Mouse (Mus musculus) kidney, embryonic 14.5 days (tissue): Measurements from ENCODE around the gene Nsun2. TPM values are rescaled to one million over a fixed set of nuclear protein-coding genes. Genes with fewer than 3 reads are reported as not detected.

Source experiments
- ATAC-seq: fragments of 200-750 bp; cut with Nextera tagmentation; 2 replicates; pipeline ENCODE4 v1.8.0; 2017; ENCODE audit warnings: moderate number of reproducible peaks, mild to moderate bottlenecking, moderate TSS enrichment, moderate library complexity; ENCODE audit not compliant: low FRiP score, low TSS enrichment
- H3K27ac ChIP-seq: fragments of 300-500 bp; sonication (generic); 2 replicates; pipeline ENCODE4 v1.5.1; 2014; ENCODE audit warnings: low read depth, mild to moderate bottlenecking, low read length, moderate library complexity, mixed read lengths
- H3K27me3 ChIP-seq: fragments of 300-500 bp; sonication (generic); 2 replicates; pipeline ENCODE4 v1.6.1; 2014; ENCODE audit warnings: mild to moderate bottlenecking, low read length; ENCODE audit not compliant: control insufficient read depth, insufficient read depth
- H3K36me3 ChIP-seq: fragments of 300-500 bp; sonication (generic); 2 replicates; pipeline ENCODE4 v1.6.1; 2014; ENCODE audit warnings: low read length, mixed read lengths; ENCODE audit not compliant: control insufficient read depth, insufficient read depth
- H3K4me1 ChIP-seq: fragments of 300-500 bp; sonication (generic); 2 replicates; pipeline ENCODE4 v1.6.1; 2014; ENCODE audit warnings: low read length, mixed read lengths; ENCODE audit not compliant: control insufficient read depth, insufficient read depth
- H3K4me2 ChIP-seq: fragments of 300-500 bp; sonication (generic); replicated peaks from 2 replicates; pipeline ENCODE4 v1.6.1; 2014; ENCODE audit warnings: low read depth, mild to moderate bottlenecking, low read length
- H3K4me3 ChIP-seq: fragments of 300-500 bp; sonication (generic); 2 replicates; pipeline ENCODE4 v1.5.1; 2014; ENCODE audit warnings: mild to moderate bottlenecking, low read length
- H3K9ac ChIP-seq: fragments of 300-500 bp; sonication (generic); 2 replicates; pipeline ENCODE4 v1.6.1; 2014; ENCODE audit warnings: low read depth, mild to moderate bottlenecking, low read length, moderate library complexity
- H3K9me3 ChIP-seq: fragments of 300-500 bp; sonication (generic); 2 replicates; pipeline ENCODE4 v1.6.1; 2016; ENCODE audit warnings: low read length; ENCODE audit not compliant: control insufficient read depth
- WGBS: fragments of 180-500 bp; shearing (Covaris S2); extraction: QIAGEN DNeasy Blood & Tissue Kit; methylation state at CpG from one replicate; pipeline ENCODE4 v1.1.7; 2014; 5-methylcytosine and 5-hydroxymethylcytosine counted together
- polyA plus RNA-seq: library from polyadenylated mRNA; unstranded; fragments of >200 nt; fragmentation: Nextera tagmentation; extraction: Ambion mirVana; gene quantifications from 2 replicates; pipeline ENCODE4 v1.2.1, GENCODE M21; 2014

The Nsun2 gene
- polyA plus RNA-seq, 1 experiment from 2014 or later, result 142 TPM

DNA sequence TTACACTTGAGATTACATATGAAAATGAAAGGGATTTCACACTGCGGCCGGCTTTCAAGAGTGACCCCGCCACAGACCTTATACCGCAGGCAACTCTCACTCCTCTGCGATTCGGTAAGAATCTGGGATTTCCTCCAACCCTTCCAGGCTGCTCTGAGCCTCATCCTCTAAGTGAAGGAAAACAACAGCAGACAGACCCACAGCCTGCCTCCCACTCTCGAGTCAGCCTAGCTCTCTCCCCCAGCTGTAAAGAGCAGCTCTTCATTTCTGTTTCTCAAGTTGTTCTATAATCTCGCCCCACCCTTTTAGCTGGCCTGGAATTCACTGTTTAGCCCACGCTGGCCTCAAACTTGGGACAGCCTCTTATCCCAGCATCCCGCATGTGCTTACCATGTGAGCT lies 8.2 kb downstream of the Nsun2 start:
- Histone ChIP-seq H3K9ac (no peak overlapping the region), H3K4me2 (no peak overlapping the region), H3K4me3 (no peak overlapping the region), H3K9me3 (no peaks in the 10 kb centered on the region), H3K27ac (no peak overlapping the region; the same call in 1 of the 2 replicates), H3K36me3 (no peaks in the 10 kb centered on the region), H3K4me1 (0 out of 2 replicates have a peak, but pooled peaks cover 16% of the 10 kb centered on the region), H3K27me3 (no peaks in the 10 kb centered on the region)
- 47% methylated on average over 10 of the region's 10 CpGs for WGBS
- ATAC-seq, result 0 out of 2 replicates have a peak, but pooled peaks have one; percentile 26

DNA sequence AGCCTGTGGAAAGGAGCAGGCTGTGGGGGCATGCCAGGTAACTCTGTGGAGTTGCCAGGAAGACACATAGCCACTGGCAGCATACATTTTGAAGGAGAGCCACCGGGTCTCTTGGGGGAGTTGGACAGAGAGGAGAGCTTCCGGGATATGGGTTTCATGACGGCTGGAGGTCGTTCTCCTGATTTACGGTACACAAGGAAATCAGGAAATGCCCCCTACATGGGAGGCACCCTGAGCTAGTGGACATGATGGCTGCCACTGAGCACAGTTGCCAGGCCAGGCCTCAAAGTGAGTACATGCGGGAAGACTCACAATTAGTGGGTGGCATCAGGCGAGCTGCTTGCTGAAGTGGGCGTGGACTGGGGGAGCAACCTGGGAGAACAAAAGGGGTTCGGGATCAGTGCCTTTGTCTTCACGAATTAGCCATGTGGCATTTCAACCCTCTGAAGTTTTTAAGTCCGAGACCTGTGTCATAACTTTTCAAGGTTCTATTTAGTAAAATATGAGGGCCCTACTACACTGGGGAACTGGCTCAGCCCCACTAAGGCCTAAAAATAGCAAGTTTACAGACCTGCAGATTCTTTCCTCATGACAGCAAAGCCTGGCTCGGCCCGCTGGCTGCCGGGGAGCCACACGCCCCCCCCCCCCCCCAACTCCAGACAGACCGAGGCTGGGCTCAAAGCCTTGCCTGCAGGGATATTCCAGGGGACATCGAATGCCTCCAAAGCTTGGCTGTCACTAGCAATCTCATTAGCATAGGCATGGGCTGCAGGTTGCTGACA lies 9.2 kb downstream of the Nsun2 start:
- no peak for ATAC-seq
- Histone ChIP-seq H3K4me2 (no peak overlapping the region), H3K36me3 (no peaks in the 10 kb centered on the region), H3K27me3 (no peaks in the 10 kb centered on the region), H3K9ac (no peak overlapping the region), H3K4me3 (no peak overlapping the region), H3K4me1 (0 out of 2 replicates have a peak, but pooled peaks cover 16% of the 10 kb centered on the region), H3K27ac (no peak overlapping the region), H3K9me3 (no peaks in the 10 kb centered on the region)
- 30% methylated on average over 17 of the region's 17 CpGs for WGBS

DNA sequence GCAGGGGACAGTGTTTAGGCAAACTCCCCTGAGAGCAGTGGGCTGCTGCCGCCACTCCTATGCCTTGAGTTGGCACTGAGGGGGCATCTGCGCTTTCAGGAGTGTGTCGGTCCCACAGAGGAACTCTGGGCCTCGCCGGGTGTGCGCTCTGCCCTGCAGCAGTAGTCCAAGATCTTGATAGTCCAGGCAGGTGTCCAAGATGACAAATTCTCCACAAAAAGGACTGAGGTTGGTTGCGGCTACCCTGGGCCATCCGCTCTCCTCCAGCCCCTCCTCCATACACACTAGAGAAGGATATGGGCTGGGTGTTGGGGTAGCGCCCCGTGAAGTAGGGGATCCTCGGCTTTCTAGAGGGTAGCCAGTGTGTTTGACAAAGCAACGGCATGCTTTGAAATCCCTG lies 10.0 kb downstream of the Nsun2 start:
- Histone ChIP-seq H3K4me1 (0 out of 2 replicates have a peak, but pooled peaks cover 16% of the 10 kb centered on the region), H3K4me2 (peak overlapping the region; percentile 27), H3K9ac (peak overlapping the region; percentile 31; the same call in 1 of the 2 replicates), H3K36me3 (no peaks in the 10 kb centered on the region), H3K9me3 (no peaks in the 10 kb centered on the region), H3K27ac (no peak overlapping the region), H3K4me3 (peak overlapping the region; percentile 12), H3K27me3 (no peaks in the 10 kb centered on the region)
- WGBS, result 49% methylated on average over 12 of the region's 12 CpGs
- peak; percentile 30; the same call in 1 of the 2 replicates for ATAC-seq

DNA sequence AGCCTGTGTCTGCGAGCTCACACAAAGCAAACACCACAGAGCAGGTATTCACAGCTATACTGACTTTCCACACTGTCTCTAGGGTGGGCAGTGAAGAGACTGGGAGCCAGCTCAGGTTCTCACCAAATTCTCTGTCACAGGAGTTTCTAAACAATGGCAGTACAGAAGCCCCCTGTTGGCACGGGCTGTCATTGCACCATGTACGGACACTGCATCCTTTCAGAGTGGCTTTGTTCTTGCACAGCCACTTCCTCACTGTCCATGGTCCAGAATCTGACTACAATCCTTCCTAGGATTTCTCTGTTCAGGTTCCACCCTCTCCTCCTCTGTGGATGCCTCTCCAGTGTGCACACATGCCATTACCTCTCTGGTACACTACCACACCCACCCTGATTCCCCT lies 11.5 kb downstream of the Nsun2 start:
- Histone ChIP-seq H3K27ac (no peak overlapping the region), H3K4me1 (0 out of 2 replicates have a peak, but pooled peaks cover 16% of the 10 kb centered on the region), H3K9ac (no peak overlapping the region), H3K9me3 (no peaks in the 10 kb centered on the region), H3K36me3 (no peaks in the 10 kb centered on the region), H3K4me2 (no peak overlapping the region), H3K4me3 (no peak overlapping the region), H3K27me3 (no peaks in the 10 kb centered on the region)
- WGBS, result 32% methylated on average over 3 of the region's 3 CpGs
- peak; percentile 25; the same call in 1 of the 2 replicates for ATAC-seq

DNA sequence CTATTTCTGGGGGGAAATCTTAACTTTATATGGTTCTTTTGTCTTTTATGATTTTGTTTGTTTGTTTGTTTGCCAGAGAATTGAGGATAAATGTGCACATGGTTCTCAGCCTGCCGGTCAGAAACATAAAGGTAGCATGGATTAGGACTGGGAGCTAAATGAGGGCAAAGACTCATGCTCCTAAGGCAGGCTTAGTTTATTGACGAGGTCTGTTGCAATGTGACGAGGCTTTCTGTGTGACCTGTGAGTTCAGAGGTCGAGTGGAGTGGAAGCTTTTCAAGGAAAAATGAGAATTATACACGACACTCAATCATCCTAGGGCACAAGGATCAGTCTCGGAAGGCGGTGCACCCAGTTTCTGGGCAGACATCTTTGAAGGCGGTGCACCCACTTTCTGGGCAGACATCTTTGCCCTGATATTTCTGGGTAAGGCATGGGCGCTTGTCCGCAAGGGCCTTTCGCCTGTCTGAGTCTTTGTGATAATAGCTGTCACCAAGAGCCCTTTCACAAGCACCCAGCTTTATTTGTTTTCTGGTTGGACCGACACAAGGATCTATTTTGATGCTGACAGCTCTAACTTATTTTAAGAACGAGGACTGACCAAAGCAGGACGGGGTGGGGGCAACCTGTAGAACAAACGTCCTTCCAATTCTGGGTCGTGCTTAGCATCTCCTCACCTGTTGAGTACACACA lies 14.1 kb downstream of the Nsun2 start:
- Histone ChIP-seq H3K36me3 (no peaks in the 10 kb centered on the region), H3K4me3 (no peak overlapping the region), H3K27me3 (no peaks in the 10 kb centered on the region), H3K4me1 (0 out of 2 replicates have a peak, but pooled peaks cover 11% of the 10 kb centered on the region), H3K4me2 (no peak overlapping the region), H3K9me3 (no peaks in the 10 kb centered on the region), H3K27ac (no peak overlapping the region), H3K9ac (no peak overlapping the region)
- no peak for ATAC-seq
- 74% methylated on average over 16 of the region's 16 CpGs for WGBS

DNA sequence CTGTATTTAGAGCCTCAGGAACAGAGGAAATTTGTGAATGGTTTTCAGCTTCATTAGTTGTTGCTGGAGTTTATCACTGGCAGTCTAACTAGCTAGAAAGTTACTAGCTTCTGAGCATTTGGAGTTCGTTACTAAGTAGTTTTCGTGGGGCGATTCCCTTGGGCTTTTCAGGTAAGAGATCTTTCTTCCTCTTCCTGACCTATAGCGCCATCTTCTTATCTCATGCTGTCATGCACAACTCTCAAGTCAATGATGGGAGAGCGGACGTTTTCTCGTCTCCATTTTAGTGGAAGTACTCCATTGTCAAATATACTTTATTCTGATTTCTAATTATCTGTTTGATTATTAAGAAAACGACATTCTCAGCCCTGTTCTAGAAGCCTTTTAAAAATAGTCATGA lies 16.4 kb downstream of the Nsun2 start:
- Histone ChIP-seq H3K9me3 (no peaks in the 10 kb centered on the region), H3K4me3 (no peak overlapping the region), H3K4me2 (no peak overlapping the region), H3K4me1 (no peaks in the 10 kb centered on the region), H3K36me3 (no peaks in the 10 kb centered on the region), H3K27ac (no peak overlapping the region), H3K9ac (no peak overlapping the region), H3K27me3 (no peaks in the 10 kb centered on the region)
- 53% methylated on average over 8 of the region's 8 CpGs for WGBS
- no peak for ATAC-seq

DNA sequence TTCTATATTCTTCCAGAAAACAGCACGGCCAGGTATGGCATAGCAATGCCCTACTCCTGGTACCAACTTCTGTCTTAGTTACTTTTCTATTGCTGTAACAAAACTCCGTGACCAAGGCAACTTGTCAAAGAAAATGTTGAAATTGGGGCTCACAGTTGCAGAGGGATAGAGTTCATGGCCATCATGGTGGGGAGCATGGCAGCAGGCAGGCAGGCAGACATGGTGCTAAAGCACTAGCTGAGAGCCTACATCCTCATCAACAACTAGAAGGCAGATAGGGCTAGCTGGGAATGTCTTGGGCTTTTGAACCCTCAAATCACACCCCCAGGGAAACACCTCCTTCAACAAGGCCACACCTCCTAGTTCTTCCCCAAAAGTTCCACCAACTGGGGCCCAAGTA lies 17.3 kb downstream of the Nsun2 start:
- H3K4me3 ChIP-seq, result no peak overlapping the region
- 81% methylated on average over 2 of the region's 2 CpGs for WGBS
- no peak for ATAC-seq
- no peaks in the 10 kb centered on the region for H3K9me3 ChIP-seq
- H3K9ac ChIP-seq, result no peak overlapping the region
- H3K27ac ChIP-seq, result no peak overlapping the region
- H3K36me3 ChIP-seq, result no peaks in the 10 kb centered on the region
- no peak overlapping the region for H3K4me2 ChIP-seq
- no peaks in the 10 kb centered on the region for H3K27me3 ChIP-seq
- no peaks in the 10 kb centered on the region for H3K4me1 ChIP-seq

DNA sequence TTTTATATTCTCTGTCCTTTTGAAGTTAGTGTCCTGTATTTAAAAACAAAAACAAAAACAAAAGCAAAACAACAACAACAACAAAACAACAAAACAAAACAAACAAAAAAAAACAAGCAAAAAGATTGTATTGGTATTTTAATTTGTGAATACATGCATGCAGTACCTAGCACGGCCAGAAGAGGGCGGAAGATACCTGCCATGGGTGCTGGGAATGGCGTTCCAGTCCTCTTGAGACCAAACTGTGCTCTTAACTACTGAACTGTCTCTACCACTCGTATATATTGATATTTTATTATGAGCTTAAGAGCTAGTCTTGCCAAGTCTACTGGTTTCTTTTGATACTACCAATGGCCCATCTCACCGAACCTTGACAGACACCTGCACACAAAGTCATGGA lies 19.5 kb downstream of the Nsun2 start:
- no peaks in the 10 kb centered on the region for H3K9me3 ChIP-seq
- H3K36me3 ChIP-seq, result no peaks in the 10 kb centered on the region
- H3K27me3 ChIP-seq, result no peaks in the 10 kb centered on the region
- H3K4me3 ChIP-seq, result no peak overlapping the region
- H3K27ac ChIP-seq, result no peak overlapping the region
- no peak overlapping the region for H3K9ac ChIP-seq
- H3K4me1 ChIP-seq, result no peaks in the 10 kb centered on the region
- 18% methylated on average over 5 of the region's 5 CpGs for WGBS
- ATAC-seq, result no peak
- no peak overlapping the region for H3K4me2 ChIP-seq

DNA sequence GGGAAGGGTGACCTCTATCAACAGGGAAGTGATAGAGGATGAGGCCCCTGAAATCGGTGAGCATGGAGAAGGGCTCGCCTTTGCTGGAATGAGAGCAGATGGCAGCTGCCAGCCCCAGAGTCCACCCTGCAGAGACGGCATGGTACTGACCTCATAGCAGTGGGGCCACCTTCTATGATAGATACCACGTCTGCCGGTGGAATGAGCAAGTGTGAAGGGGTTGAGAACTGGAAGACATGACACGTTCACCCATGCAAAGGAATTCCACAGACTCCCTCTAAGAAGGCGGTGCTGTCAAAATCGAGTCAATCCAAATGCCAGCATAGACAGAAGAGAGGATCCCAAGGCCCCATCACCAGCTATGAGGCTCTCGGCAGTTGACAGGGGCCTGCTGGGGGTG lies 20.7 kb downstream of the Nsun2 start:
- no peak overlapping the region for H3K4me3 ChIP-seq
- ATAC-seq, result no peak

More for the DNA sequence above, 20.7 kb downstream of the Nsun2 start:
- H3K4me2 ChIP-seq, result no peak overlapping the region
- no peaks in the 10 kb centered on the region for H3K36me3 ChIP-seq
- H3K4me1 ChIP-seq, result no peaks in the 10 kb centered on the region
- H3K9me3 ChIP-seq, result no peaks in the 10 kb centered on the region
- H3K9ac ChIP-seq, result no peak overlapping the region
- H3K27me3 ChIP-seq, result no peaks in the 10 kb centered on the region
- 76% methylated on average over 9 of the region's 9 CpGs for WGBS
- no peak overlapping the region for H3K27ac ChIP-seq
